Mouse (Mus musculus) hindbrain, embryonic 11.5 days (tissue): Measurements from ENCODE around the gene Lpar3. TPM values are rescaled to one million over a fixed set of nuclear protein-coding genes. Genes with fewer than 3 reads are reported as not detected.

Experiments used
- ATAC-seq: fragments of 200-750 bp; cut with Nextera tagmentation; 2 replicates; pipeline ENCODE4 v1.8.0; 2017; ENCODE audit warnings: mild to moderate bottlenecking, moderate TSS enrichment, moderate library complexity; ENCODE audit not compliant: low FRiP score
- DNase-seq: peaks from one replicate; pipeline ENCODE4 v3.0.0-alpha.2; 2015; ENCODE audit warnings: low spot score
- H3K27ac ChIP-seq: fragments of 300-500 bp; sonication (generic); 2 replicates; pipeline ENCODE4 v1.5.1; 2014; ENCODE audit warnings: mild to moderate bottlenecking, low read depth, low read length
- H3K27me3 ChIP-seq: fragments of 300-500 bp; sonication (generic); 2 replicates; pipeline ENCODE4 v1.6.1; 2014; ENCODE audit warnings: mild to moderate bottlenecking, low read length, moderate library complexity, mixed read lengths; ENCODE audit not compliant: control insufficient read depth, insufficient read depth
- H3K36me3 ChIP-seq: fragments of 300-500 bp; sonication (generic); 2 replicates; pipeline ENCODE4 v1.6.1; 2014; ENCODE audit warnings: mild to moderate bottlenecking, low read length, moderate library complexity, mixed read lengths; ENCODE audit not compliant: control insufficient read depth, insufficient read depth
- H3K4me1 ChIP-seq: fragments of 300-500 bp; sonication (generic); replicated peaks from 2 replicates; pipeline ENCODE4 v1.6.1; 2014; ENCODE audit warnings: low read length, mixed read lengths; ENCODE audit not compliant: control insufficient read depth, insufficient read depth
- H3K4me2 ChIP-seq: fragments of 300-500 bp; sonication (generic); replicated peaks from 2 replicates; pipeline ENCODE4 v1.6.1; 2014; ENCODE audit warnings: mild to moderate bottlenecking, low read depth, low read length
- H3K4me3 ChIP-seq: fragments of 300-500 bp; sonication (generic); 2 replicates; pipeline ENCODE4 v1.5.1; 2014; ENCODE audit warnings: low read depth, low read length
- H3K9ac ChIP-seq: fragments of 300-500 bp; sonication (generic); 2 replicates; pipeline ENCODE4 v1.6.1; 2014; ENCODE audit warnings: low read depth, low read length
- H3K9me3 ChIP-seq: fragments of 300-500 bp; sonication (generic); 2 replicates; pipeline ENCODE4 v1.6.1; 2016; ENCODE audit warnings: low read length; ENCODE audit not compliant: control insufficient read depth
- WGBS: fragments of 180-500 bp; shearing (Covaris S2); extraction: QIAGEN DNeasy Blood & Tissue Kit; methylation state at CpG from one replicate; pipeline ENCODE4 v1.1.7; 2014; 5-methylcytosine and 5-hydroxymethylcytosine counted together
- polyA plus RNA-seq: library from polyadenylated mRNA; unstranded; fragments of >200 nt; fragmentation: Nextera tagmentation; extraction: Ambion mirVana; gene quantifications from 2 replicates; pipeline ENCODE4 v1.2.1, GENCODE M21; 2014

The Lpar3 gene
- polyA plus RNA-seq, 1 experiment from 2014 or later = 1.4 TPM

DNA sequence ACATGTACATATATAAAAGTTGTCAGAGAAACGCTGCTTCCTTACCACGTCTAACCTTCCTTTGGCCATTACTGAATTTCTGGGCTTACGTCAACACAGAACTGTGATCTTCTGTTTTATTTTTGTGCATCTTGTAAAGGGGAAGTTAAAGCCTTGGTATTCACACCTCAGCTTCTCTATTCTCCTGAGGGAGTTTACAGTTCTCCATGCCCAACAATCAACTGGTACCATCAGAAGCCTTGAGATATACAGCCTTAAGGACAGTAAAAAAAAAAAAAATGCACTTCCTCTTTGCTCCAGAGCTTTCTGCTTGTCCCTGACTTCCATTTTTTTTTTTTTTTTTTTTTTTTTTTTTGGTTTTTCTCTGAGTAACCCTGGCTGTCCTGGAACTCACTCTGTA lies 4.2 kb upstream of the Lpar3 start:
- 92% methylated on average over 3 of the region's 3 CpGs for WGBS
- Histone ChIP-seq H3K9me3 (no peaks in the 10 kb centered on the region), H3K36me3 (no peaks in the 10 kb centered on the region), H3K4me2 (no peak overlapping the region), H3K27ac (no peak overlapping the region), H3K4me3 (no peak overlapping the region), H3K27me3 (peaks cover 17% of the 10 kb centered on the region), H3K9ac (no peak overlapping the region), H3K4me1 (peaks cover 4% of the 10 kb centered on the region; the same call in 1 of the 2 replicates)
- no peak for DNase-seq
- ATAC-seq = no peak

DNA sequence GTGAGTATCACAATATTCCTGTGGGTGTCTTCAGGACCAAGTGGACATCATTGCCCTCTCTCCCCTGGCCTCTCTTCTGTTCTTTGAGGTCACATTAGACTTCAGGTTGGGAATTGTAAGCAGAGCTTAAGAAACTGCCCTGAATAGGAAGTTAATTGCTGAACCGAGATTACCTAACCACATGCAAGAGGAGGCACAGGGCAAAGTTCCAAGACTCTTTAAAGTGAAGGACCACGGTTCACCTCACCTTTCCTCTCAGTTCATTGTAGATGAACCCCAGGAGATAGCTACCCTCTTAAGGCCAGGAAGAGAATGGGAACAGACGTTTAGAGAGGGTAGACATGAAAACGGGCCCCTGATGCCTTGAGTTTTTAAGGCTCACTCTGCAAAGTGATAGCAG lies 3.5 kb downstream of the Lpar3 start:
- peaks cover 27% of the 10 kb centered on the region for H3K27me3 ChIP-seq
- no peak overlapping the region for H3K9ac ChIP-seq
- H3K9me3 ChIP-seq = no peaks in the 10 kb centered on the region
- peaks cover 6% of the 10 kb centered on the region; the same call in 1 of the 2 replicates for H3K4me1 ChIP-seq
- ATAC-seq (no peak), DNase-seq (no peak)
- no peaks in the 10 kb centered on the region for H3K36me3 ChIP-seq
- no peak overlapping the region for H3K4me2 ChIP-seq
- no peak overlapping the region for H3K27ac ChIP-seq
- no peak overlapping the region for H3K4me3 ChIP-seq
- 87% methylated on average over 4 of the region's 4 CpGs for WGBS

DNA sequence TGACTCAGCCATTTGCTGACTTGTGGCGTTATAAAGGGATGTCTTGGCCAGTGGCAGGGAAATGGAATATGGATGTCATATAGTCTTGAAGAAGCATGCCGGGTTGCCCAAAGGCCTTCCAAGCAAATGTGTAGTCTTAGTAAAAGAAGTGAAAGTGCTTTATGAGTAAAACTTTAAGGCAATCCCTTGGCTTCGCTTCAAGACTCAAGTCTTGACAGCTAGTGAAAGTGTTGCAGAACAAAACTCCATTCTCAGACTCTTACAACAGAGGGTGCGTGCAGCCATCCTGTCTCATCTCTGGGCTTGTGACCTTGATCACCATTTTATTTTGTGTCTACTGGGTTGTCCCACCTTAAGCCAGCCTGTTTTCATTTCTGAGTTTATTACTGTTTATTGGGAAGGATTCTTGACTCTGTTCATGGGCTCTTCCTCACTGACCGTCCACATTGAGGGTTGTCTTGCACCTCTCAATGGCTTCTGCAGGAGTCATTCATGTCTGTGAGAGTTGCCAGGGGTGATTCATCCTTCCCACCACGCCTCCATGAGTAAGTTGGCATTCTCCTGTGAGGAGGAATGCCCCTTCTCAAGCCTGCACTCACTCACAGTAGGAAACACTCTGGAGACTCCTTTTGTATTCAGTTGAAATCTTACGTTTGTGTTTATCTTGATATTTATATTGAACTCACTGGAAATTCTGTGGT lies 4.4 kb downstream of the Lpar3 start:
- 81% methylated on average over 7 of the region's 7 CpGs for WGBS
- DNase-seq (no peak), ATAC-seq (no peak)
- no peak overlapping the region for H3K4me3 ChIP-seq
- no peaks in the 10 kb centered on the region for H3K9me3 ChIP-seq
- peaks cover 25% of the 10 kb centered on the region for H3K27me3 ChIP-seq
- no peak overlapping the region for H3K27ac ChIP-seq
- H3K4me1 ChIP-seq = peaks cover 6% of the 10 kb centered on the region; the same call in 1 of the 2 replicates
- no peaks in the 10 kb centered on the region for H3K36me3 ChIP-seq
- H3K4me2 ChIP-seq = no peak overlapping the region
- no peak overlapping the region for H3K9ac ChIP-seq

DNA sequence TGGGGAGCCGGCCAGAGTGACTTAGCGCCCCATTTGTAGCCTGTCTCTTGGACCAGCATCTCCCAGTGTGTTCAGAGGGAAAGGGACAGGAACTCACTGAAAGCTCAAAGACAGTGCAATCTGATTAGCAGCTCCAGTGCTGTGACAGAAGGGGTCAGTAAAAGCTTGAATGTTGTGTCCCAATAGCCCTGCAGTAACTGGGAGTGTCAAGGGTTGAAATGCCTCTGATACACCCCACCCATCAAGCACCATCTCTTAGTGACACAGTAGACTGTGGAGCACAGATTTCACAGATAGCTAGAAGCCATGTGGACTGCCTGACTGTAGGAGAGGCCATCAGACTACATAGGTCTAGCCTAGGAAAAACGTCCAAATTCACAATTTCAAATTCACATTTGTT lies 6.7 kb downstream of the Lpar3 start:
- ATAC-seq = no peak
- H3K4me3 ChIP-seq = no peak overlapping the region
- 0 out of 2 replicates have a peak, but pooled peaks cover 2% of the 10 kb centered on the region for H3K4me1 ChIP-seq
- H3K36me3 ChIP-seq = no peaks in the 10 kb centered on the region
- H3K27ac ChIP-seq = no peak overlapping the region
- no peak overlapping the region for H3K9ac ChIP-seq
- H3K4me2 ChIP-seq = no peak overlapping the region
- no peak for DNase-seq
- 58% methylated on average over 3 of the region's 3 CpGs for WGBS
- H3K27me3 ChIP-seq = peaks cover 4% of the 10 kb centered on the region; the same call in 1 of the 2 replicates
- no peaks in the 10 kb centered on the region for H3K9me3 ChIP-seq

DNA sequence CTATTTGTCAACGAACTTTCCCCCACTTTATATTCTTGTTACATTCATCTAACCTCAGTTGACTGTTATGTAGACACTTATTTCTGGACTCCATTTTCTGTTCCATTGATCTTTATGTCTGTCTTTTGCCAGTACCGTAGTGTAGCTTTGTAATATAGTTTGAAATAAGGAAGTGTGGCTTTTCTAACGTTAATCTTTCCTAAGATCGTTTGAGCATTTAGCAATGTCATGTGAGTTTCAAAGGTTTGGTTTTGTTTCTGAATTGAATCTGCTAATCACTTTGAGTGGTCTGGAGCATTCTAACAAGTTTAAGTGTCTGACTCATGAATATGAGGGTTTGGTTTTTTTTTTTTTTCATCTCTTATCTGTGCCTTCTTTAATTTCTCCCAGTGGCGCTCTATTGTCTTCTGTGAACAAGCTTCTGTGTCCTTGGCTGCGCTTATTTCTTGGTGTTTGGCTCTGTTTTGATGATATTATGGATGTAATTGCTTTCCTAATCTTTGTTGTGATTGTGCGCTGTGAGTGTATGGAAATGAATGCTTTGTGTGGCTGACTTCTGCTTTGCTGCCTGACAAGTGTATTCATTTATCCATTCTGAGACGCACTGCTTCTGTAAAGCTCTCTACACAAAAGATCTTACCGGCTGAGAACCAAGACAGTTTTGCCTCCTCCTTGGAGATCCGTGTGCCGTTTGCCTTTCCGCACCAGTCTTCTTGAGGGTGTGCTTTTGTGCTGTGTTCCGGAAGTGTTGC lies 8.0 kb downstream of the Lpar3 start:
- H3K4me3 ChIP-seq = no peak overlapping the region
- no peaks in the 10 kb centered on the region for H3K36me3 ChIP-seq
- no peak overlapping the region for H3K27ac ChIP-seq
- H3K9me3 ChIP-seq = no peaks in the 10 kb centered on the region
- 0 out of 2 replicates have a peak, but pooled peaks cover 2% of the 10 kb centered on the region for H3K4me1 ChIP-seq
- no peak overlapping the region for H3K9ac ChIP-seq
- no peaks in the 10 kb centered on the region; the same call in 1 of the 2 replicates for H3K27me3 ChIP-seq
- no peak overlapping the region for H3K4me2 ChIP-seq
- ATAC-seq = no peak
- no peak for DNase-seq
- 70% methylated on average over 13 of the region's 13 CpGs for WGBS

DNA sequence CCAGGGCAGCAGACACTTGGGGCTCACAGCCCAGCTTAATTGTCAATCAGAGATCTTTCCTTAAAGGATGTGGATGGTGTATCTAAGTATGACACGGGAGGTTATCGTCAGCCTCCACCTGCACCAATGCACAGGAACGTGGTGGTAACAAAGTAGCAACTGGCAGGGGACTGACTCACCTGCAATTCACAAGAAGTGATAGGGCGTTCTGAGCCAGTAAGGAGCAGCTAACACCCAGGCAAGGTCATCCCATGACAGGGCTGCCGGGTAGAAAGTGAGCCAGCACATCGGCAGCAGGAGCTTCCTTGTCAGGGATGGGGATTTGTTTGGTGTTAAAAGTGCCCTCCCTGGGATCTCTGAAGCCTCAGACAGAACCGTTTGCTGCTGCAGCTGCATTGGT lies 11.9 kb downstream of the Lpar3 start:
- ATAC-seq (no peak), DNase-seq (no peak)
- Histone ChIP-seq H3K4me2 (no peak overlapping the region), H3K9me3 (no peaks in the 10 kb centered on the region), H3K27ac (no peak overlapping the region), H3K36me3 (no peaks in the 10 kb centered on the region), H3K27me3 (no peaks in the 10 kb centered on the region), H3K9ac (no peak overlapping the region), H3K4me1 (0 out of 2 replicates have a peak, but pooled peaks cover 2% of the 10 kb centered on the region), H3K4me3 (no peak overlapping the region)
- 69% methylated on average over 7 of the region's 7 CpGs for WGBS

DNA sequence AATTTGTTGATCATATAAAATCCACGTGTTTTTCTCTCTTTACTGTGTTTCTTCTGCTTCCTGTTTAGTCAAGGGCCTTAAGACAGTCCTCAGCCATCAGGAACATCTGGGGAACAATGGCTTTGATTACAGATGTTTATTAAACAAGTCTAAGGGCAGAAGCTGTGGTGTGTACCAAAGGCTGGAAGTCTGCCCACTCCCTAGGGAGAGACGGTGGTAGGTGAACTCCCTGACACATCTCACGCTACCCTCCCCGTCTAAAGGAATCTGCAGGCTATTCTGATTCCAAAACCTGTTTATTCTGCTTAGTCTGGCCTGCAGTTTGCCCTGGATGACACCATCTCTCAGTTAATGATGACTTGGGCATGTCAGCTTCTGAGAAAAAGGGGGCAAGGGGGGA lies 13.0 kb downstream of the Lpar3 start:
- H3K4me1 ChIP-seq = no peaks in the 10 kb centered on the region
- 78% methylated on average over 4 of the region's 4 CpGs for WGBS

DNA sequence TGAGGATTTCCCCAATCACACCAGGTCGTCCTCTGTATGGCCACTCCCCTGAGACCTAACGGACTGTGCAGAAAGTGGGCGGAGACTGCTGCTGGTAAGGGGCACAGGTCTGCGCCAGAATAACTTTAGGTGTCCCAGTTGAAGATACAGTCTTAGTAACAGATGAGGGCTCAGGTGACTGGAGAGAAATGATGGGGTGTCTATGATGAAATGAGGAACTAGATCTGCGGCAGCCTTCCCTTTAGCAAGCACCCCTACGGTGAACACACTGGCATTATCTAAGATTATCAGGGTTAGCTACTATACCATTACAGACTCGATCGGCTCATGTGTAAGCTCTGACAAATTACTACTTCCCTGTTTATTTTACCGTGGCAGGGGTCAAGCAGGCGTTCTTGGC lies 13.8 kb downstream of the Lpar3 start:
- Histone ChIP-seq H3K4me2 (no peak overlapping the region), H3K4me3 (no peak overlapping the region), H3K27me3 (no peaks in the 10 kb centered on the region), H3K27ac (no peak overlapping the region), H3K9me3 (no peaks in the 10 kb centered on the region), H3K4me1 (no peaks in the 10 kb centered on the region), H3K9ac (no peak overlapping the region), H3K36me3 (no peaks in the 10 kb centered on the region)
- WGBS = 77% methylated on average over 10 of the region's 10 CpGs
- DNase-seq (no peak), ATAC-seq (no peak)

More for the DNA sequence above, 13.0 kb downstream of the Lpar3 start:
- no peak for DNase-seq
- Histone ChIP-seq H3K4me3 (no peak overlapping the region), H3K9me3 (no peaks in the 10 kb centered on the region), H3K9ac (no peak overlapping the region), H3K4me2 (no peak overlapping the region), H3K27me3 (no peaks in the 10 kb centered on the region), H3K36me3 (no peaks in the 10 kb centered on the region), H3K27ac (no peak overlapping the region)
- ATAC-seq = no peak

DNA sequence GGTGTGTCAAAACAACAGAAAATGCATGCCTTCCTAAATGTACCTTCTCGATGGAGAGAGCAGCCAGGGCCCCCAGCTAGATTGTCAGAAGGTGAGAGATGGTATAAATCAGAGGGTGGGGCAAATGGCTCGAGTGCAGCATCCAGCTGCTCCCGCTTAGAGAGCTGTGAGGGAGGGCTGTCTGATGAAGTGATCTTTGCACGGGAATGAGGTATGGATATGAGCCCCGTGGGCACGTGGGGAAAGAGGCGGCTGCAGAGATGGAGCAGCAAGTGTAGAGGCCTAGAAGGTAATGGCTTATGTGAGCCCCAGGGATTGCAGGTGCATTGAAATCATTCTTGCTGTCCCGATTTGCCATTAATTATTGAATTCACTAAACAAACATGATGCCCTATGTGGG lies 15.5 kb downstream of the Lpar3 start:
- Histone ChIP-seq H3K27ac (no peak overlapping the region), H3K9me3 (no peaks in the 10 kb centered on the region), H3K4me2 (no peak overlapping the region), H3K36me3 (no peaks in the 10 kb centered on the region), H3K4me1 (no peaks in the 10 kb centered on the region), H3K4me3 (no peak overlapping the region), H3K27me3 (no peaks in the 10 kb centered on the region), H3K9ac (no peak overlapping the region)
- no peak for ATAC-seq
- no peak for DNase-seq
- 64% methylated on average over 8 of the region's 8 CpGs for WGBS
